ENCODE assay signal across 16 mouse cellular contexts in the genomic region with DNA sequence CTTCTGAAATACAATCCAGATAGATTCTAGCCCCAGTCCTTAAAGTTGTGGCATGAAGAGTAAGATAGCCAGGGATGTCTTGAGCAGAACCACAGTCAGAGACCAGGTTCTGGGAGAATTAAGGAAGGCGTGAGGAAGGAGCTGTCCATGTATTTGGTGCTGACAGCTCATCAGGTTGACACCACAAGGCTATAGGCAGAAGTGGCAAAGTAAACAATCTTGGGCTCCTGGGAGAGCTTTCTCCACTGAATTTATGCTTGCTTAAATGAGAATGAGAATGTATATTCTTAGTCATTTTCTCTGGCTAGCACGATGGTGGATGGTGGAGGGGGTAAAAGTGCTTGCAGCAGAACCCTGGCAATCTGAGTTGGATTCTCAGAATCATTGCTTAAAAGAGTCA. TPM values are rescaled to one million over a fixed set of nuclear protein-coding genes. Genes with fewer than 3 reads are reported as not detected.
DNase-seq lines count a peak whose midpoint lies in the region; ATAC-seq and TF ChIP-seq lines count a peak whose summit lies in the region.
"Had no signal": no experiment of that assay in that cellular context is flagged by ENCODE, and none has a peak within 500 bp of the region (broad histone marks: within the 10 kb centered on the region; RNA-seq: fewer than 3 reads in every experiment).

No protein-coding gene starts in this region.

- no peak for ATAC-seq in kidney, postnatal 0 days (replicated peaks; ENCODE audit: low FRiP score, low read depth)
- ATAC-seq in granulocyte monocyte progenitor cell, adult 5-6 weeks (replicated peaks; ENCODE audit: poor library complexity, severe bottlenecking): 0 out of 2 replicates have a peak, but pooled peaks have one; percentile 35
- no peak for ATAC-seq in erythroid progenitor cell, adult 5-6 weeks (replicated peaks; ENCODE audit: low FRiP score, poor library complexity, severe bottlenecking)
- ATAC-seq in forebrain, postnatal 0 days: no peak
- ATAC-seq: forebrain, embryonic 14.5 days; inflammation-experienced regulatory T-cells, adult 6 months; Patski had no signal

- no peak overlapping the region for H3K4me3 ChIP-seq in kidney, postnatal 0 days (replicated peaks; ENCODE audit: low read depth, low read length)
- H3K4me3 ChIP-seq in forebrain, postnatal 0 days (ENCODE audit: low read depth, low read length): no peak overlapping the region
- H3K4me3 ChIP-seq in cerebellum, adult 2 months (replicated peaks; ENCODE audit: insufficient read depth, low read depth, low read length): no peak overlapping the region
- H3K4me3 ChIP-seq: embryonic facial prominence, embryonic 15.5 days; liver, embryonic 13.5 days had no signal

- H3K4me2 ChIP-seq in kidney, postnatal 0 days (ENCODE audit: low read length): no peak overlapping the region
- H3K4me2 ChIP-seq in forebrain, postnatal 0 days (ENCODE audit: low read depth): no peak overlapping the region
- H3K4me2 ChIP-seq: embryonic facial prominence, embryonic 15.5 days; liver, embryonic 13.5 days had no signal

- H3K9ac ChIP-seq in kidney, postnatal 0 days (ENCODE audit: low read depth, low read length): no peak overlapping the region
- no peak overlapping the region for H3K9ac ChIP-seq in forebrain, postnatal 0 days
- H3K9ac ChIP-seq: embryonic facial prominence, embryonic 15.5 days; liver, embryonic 13.5 days had no signal

- no peaks in the 10 kb centered on the region for H3K27me3 ChIP-seq in kidney, postnatal 0 days (ENCODE audit: insufficient read depth, low read length)
- no peaks in the 10 kb centered on the region for H3K27me3 ChIP-seq in forebrain, postnatal 0 days (ENCODE audit: insufficient read depth, low read length)
- H3K27me3 ChIP-seq in cerebellum, adult 2 months (ENCODE audit: control insufficient read depth, insufficient read depth, low read length): no peaks in the 10 kb centered on the region
- H3K27me3 ChIP-seq: embryonic facial prominence, embryonic 15.5 days; liver, embryonic 13.5 days had no signal

- H3K27ac ChIP-seq in kidney, postnatal 0 days: no peak overlapping the region
- no peak overlapping the region for H3K27ac ChIP-seq in forebrain, postnatal 0 days (ENCODE audit: low read depth, low read length)
- H3K27ac ChIP-seq in cerebellum, adult 2 months (ENCODE audit: insufficient read depth, low read length): no peak overlapping the region
- H3K27ac ChIP-seq: embryonic facial prominence, embryonic 15.5 days; liver, embryonic 13.5 days had no signal

- TF ChIP-seq POLR2A in cerebellum, adult 2 months (IDR thresholded peaks at IDR 0.05; ENCODE audit: borderline replicate concordance, insufficient read depth, low read length): no peak

- 19% methylated on average over 2 of the region's 2 CpGs for WGBS in kidney, postnatal 0 days
- WGBS in forebrain, postnatal 0 days: 23% methylated on average over 2 of the region's 2 CpGs
- 28% methylated on average over 2 of the region's 2 CpGs for WGBS in cerebellum, adult 2 months

- TF ChIP-seq CTCF in kidney, postnatal 0 days (IDR thresholded peaks at IDR 0.05; ENCODE audit: low read depth): no peak
- TF ChIP-seq CTCF in forebrain, postnatal 0 days (IDR thresholded peaks at IDR 0.05; ENCODE audit: low read depth): no peak
- TF ChIP-seq CTCF in cerebellum, adult 2 months (IDR thresholded peaks at IDR 0.05; ENCODE audit: borderline replicate concordance, insufficient read depth, low read depth, low read length): no peak

- no peaks in the 10 kb centered on the region for H3K36me3 ChIP-seq in kidney, postnatal 0 days (ENCODE audit: insufficient read depth, low read length)
- no peaks in the 10 kb centered on the region for H3K36me3 ChIP-seq in forebrain, postnatal 0 days (ENCODE audit: insufficient read depth)
- H3K36me3 ChIP-seq: embryonic facial prominence, embryonic 15.5 days; liver, embryonic 13.5 days had no signal

- peak; percentile 62 for DNase-seq in kidney, postnatal 0 days (ENCODE audit: low spot score)
- no peak for DNase-seq in kidney, adult 18-20 months
- DNase-seq in 416B (ENCODE audit: low read depth): peak; percentile 53
- DNase-seq in adipocyte (ENCODE audit: low spot score): peak; percentile 28
- no peak for DNase-seq in forebrain, postnatal 0 days
- DNase-seq in cerebellum, adult 2 months: no peak
- DNase-seq: adrenal gland, postnatal 10 days; cerebellum, adult 11 months; gastrocnemius, postnatal 36 days; liver, embryonic 13.5 days had no signal

- no peaks in the 10 kb centered on the region for H3K4me1 ChIP-seq in kidney, postnatal 0 days (replicated peaks; ENCODE audit: insufficient read depth, low read length)
- no peaks in the 10 kb centered on the region for H3K4me1 ChIP-seq in forebrain, postnatal 0 days (ENCODE audit: insufficient read depth)
- H3K4me1 ChIP-seq in cerebellum, adult 2 months (ENCODE audit: control insufficient read depth, insufficient read depth, low read length): no peaks in the 10 kb centered on the region
- H3K4me1 ChIP-seq: embryonic facial prominence, embryonic 15.5 days had no signal

- no peaks in the 10 kb centered on the region for H3K9me3 ChIP-seq in kidney, postnatal 0 days (replicated peaks; ENCODE audit: low read length)
- no peaks in the 10 kb centered on the region for H3K9me3 ChIP-seq in forebrain, postnatal 0 days (ENCODE audit: low read length)
- H3K9me3 ChIP-seq: embryonic facial prominence, embryonic 15.5 days; liver, embryonic 13.5 days had no signal

RNA-seq across cellular contexts. Expression of a gene that starts 20.6 kb away (rescaled TPM):
- polyA plus RNA-seq in kidney, postnatal 0 days (2015; fragmentation: Nextera tagmentation; extraction: Ambion mirVana): 53.6 and 55.8 TPM in 2 replicates
- 22.9 and 32.1 TPM in 2 replicates for total RNA-seq in granulocyte monocyte progenitor cell, adult 5-6 weeks (2014; fragmentation: Nextera tagmentation)
- 24.1 and 29.5 TPM in 2 replicates for total RNA-seq in granulocyte monocyte progenitor cell, adult 5-6 weeks (2017)
- 5.4 TPM in 1 of 2 replicates, not detected in the other for total RNA-seq in erythroid progenitor cell, adult 5-6 weeks (2015; ENCODE audit: low replicate concordance)
- total RNA-seq in erythroid progenitor cell, adult 5-6 weeks (2017; ENCODE audit: low replicate concordance): 0.38 and 4.6 TPM in 2 replicates
- total RNA-seq in forebrain, postnatal 0 days (2014; rRNA removed): 28.3 and 30.7 TPM in 2 replicates
- 31.8 and 33.1 TPM in 2 replicates for polyA plus RNA-seq in forebrain, postnatal 0 days (2015; fragmentation: Nextera tagmentation; extraction: Ambion mirVana)
- polyA plus RNA-seq in cerebellum, adult 2 months (2012; rRNA removed): 30.8 and 31.2 TPM in 2 replicates

RNA-seq across cellular contexts. Expression of a gene that starts 33.7 kb away (rescaled TPM):
- 19.2 and 20.8 TPM in 2 replicates for polyA plus RNA-seq in kidney, postnatal 0 days (2015; fragmentation: Nextera tagmentation; extraction: Ambion mirVana)
- 13.2 and 21.7 TPM in 2 replicates for total RNA-seq in granulocyte monocyte progenitor cell, adult 5-6 weeks (2014; fragmentation: Nextera tagmentation)
- total RNA-seq in granulocyte monocyte progenitor cell, adult 5-6 weeks (2017): 16.4 and 26.1 TPM in 2 replicates
- total RNA-seq in erythroid progenitor cell, adult 5-6 weeks (2015; ENCODE audit: low replicate concordance): 3.2 and 16.8 TPM in 2 replicates
- total RNA-seq in erythroid progenitor cell, adult 5-6 weeks (2017; ENCODE audit: low replicate concordance): 4.1 and 5.1 TPM in 2 replicates
- 43.1 and 43.2 TPM in 2 replicates for total RNA-seq in forebrain, postnatal 0 days (2014; rRNA removed)
- 26.0 and 27.8 TPM in 2 replicates for polyA plus RNA-seq in forebrain, postnatal 0 days (2015; fragmentation: Nextera tagmentation; extraction: Ambion mirVana)
- 25.6 TPM in 2 replicates for polyA plus RNA-seq in cerebellum, adult 2 months (2012; rRNA removed)

Comparison
In these comparisons a context has a peak if more than half of its experiments do, and no peak if none do; other contexts are left out.
1. DNase-seq: peak in kidney, postnatal 0 days (single experiment), 416B (single experiment) and adipocyte (single experiment); none in kidney, adult 18-20 months (single experiment), forebrain, postnatal 0 days (single experiment) and cerebellum, adult 2 months (0 of 2).